Mouse (Mus musculus): ENCODE measurements around the gene Fgd6. TPM values are rescaled to one million over a fixed set of nuclear protein-coding genes. Genes with fewer than 3 reads are reported as not detected.

Gene Fgd6
- polyA plus RNA-seq, 1 experiment, result 12.1 TPM

- Histone ChIP-seq H3K27me3 (ENCODE audit: control insufficient read depth, insufficient read depth, low read length) (no peaks in the 10 kb centered on the region), H3K4me3 (ENCODE audit: control insufficient read depth, low read depth, low read length) (no peak overlapping the region), H3K4me1 (ENCODE audit: control insufficient read depth, insufficient read depth, low read length) (peaks cover 2% of the 10 kb centered on the region; the same call in 1 of the 2 replicates), H3K36me3 (ENCODE audit: control insufficient read depth, insufficient read depth, low read length) (peaks cover 1% of the 10 kb centered on the region; the same call in 1 of the 2 replicates), H3K27ac (ENCODE audit: control insufficient read depth, insufficient read depth, low read depth, low read length) (no peak overlapping the region)
- TF ChIP-seq POLR2A (IDR thresholded peaks at IDR 0.05; ENCODE audit: control insufficient read depth, low read depth, low read length) (no peak), CTCF (IDR thresholded peaks at IDR 0.05; ENCODE audit: control insufficient read depth, insufficient read depth, insufficient replicate concordance, low read depth, low read length) (no peak)
These were observed 131.4 kb downstream of the Fgd6 start for GRCm38 (mm10) chr10:94167051-94167750.

DNA sequence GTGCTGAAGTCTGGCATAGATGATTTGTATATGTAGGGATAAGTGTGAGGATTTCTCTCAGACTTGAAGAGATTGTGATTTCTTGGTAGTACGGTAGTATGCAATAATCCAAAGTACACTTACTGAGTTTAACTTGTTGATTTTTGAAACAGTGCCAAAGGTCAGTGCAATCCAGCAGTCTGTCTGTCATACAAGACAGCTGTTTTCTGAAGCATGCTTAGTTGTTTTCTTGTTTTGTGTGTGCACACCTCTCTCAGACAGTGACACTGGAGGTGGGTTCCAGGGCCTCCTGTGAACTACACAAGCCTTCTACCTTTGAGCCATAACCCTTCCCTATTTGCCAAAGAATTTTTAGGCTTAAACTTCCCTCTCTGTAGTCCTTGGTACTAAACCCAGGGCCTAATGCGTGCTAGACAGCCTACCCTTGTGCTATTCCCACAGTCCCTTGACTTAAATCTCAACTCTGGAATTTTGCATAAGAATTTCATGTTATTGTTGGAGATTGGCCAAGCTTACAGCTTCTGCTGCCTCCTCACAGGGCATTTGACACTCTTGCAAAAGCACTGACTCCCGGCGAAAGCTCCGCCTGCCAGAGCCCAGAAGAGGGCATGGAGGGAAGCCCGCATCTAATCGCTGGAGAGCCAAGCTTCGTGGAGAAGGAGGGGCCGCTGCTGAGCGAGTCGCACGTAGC is 135.8 kb downstream of the Fgd6 start:
- peaks cover 1% of the 10 kb centered on the region; the same call in 1 of the 2 replicates for H3K36me3 ChIP-seq (ENCODE audit: control insufficient read depth, insufficient read depth, low read length)
- TF ChIP-seq CTCF (IDR thresholded peaks at IDR 0.05; ENCODE audit: control insufficient read depth, insufficient read depth, insufficient replicate concordance, low read depth, low read length), result no peak
- TF ChIP-seq POLR2A (IDR thresholded peaks at IDR 0.05; ENCODE audit: control insufficient read depth, low read depth, low read length), result no peak
- no peak overlapping the region for H3K4me3 ChIP-seq (ENCODE audit: control insufficient read depth, low read depth, low read length)
- no peaks in the 10 kb centered on the region for H3K27me3 ChIP-seq (ENCODE audit: control insufficient read depth, insufficient read depth, low read length)
- no peaks in the 10 kb centered on the region for H3K4me1 ChIP-seq (ENCODE audit: control insufficient read depth, insufficient read depth, low read length)
- H3K27ac ChIP-seq (ENCODE audit: control insufficient read depth, insufficient read depth, low read depth, low read length), result no peak overlapping the region

DNA sequence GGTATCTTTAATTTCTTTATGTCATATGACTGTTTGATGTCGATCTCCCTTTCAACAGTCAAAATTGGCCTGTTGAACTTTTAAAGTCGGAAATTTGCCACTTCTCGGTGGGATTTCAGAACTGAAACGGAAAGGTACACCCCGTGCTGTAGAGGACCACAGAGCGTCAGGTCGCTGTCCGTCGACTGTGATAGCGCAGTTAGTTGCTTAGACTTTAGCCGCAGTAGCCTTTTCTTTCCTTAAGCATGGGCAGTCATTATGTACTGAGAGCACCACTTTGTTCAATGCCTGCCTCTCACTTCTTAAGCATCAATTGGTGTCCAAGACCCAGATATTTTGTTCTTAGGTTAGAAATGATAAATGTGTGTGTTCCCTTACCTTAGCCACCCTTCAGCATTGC is 136.3 kb downstream of the Fgd6 start:
- no peaks in the 10 kb centered on the region for H3K27me3 ChIP-seq (ENCODE audit: control insufficient read depth, insufficient read depth, low read length)
- H3K4me3 ChIP-seq (ENCODE audit: control insufficient read depth, low read depth, low read length), result no peak overlapping the region
- no peak overlapping the region for H3K27ac ChIP-seq (ENCODE audit: control insufficient read depth, insufficient read depth, low read depth, low read length)
- TF ChIP-seq POLR2A (IDR thresholded peaks at IDR 0.05; ENCODE audit: control insufficient read depth, low read depth, low read length) (no peak), CTCF (IDR thresholded peaks at IDR 0.05; ENCODE audit: control insufficient read depth, insufficient read depth, insufficient replicate concordance, low read depth, low read length) (no peak)
- no peaks in the 10 kb centered on the region for H3K4me1 ChIP-seq (ENCODE audit: control insufficient read depth, insufficient read depth, low read length)
- H3K36me3 ChIP-seq (ENCODE audit: control insufficient read depth, insufficient read depth, low read length), result peaks cover 1% of the 10 kb centered on the region; the same call in 1 of the 2 replicates

GRCm38 (mm10) chr10:94172706-94173105 is 136.9 kb downstream of the Fgd6 start:
- Histone ChIP-seq H3K4me3 (ENCODE audit: control insufficient read depth, low read depth, low read length) (no peak overlapping the region), H3K4me1 (ENCODE audit: control insufficient read depth, insufficient read depth, low read length) (no peaks in the 10 kb centered on the region), H3K27me3 (ENCODE audit: control insufficient read depth, insufficient read depth, low read length) (no peaks in the 10 kb centered on the region), H3K36me3 (ENCODE audit: control insufficient read depth, insufficient read depth, low read length) (peaks cover 1% of the 10 kb centered on the region; the same call in 1 of the 2 replicates), H3K27ac (ENCODE audit: control insufficient read depth, insufficient read depth, low read depth, low read length) (no peak overlapping the region)
- no peak for TF ChIP-seq CTCF (IDR thresholded peaks at IDR 0.05; ENCODE audit: control insufficient read depth, insufficient read depth, insufficient replicate concordance, low read depth, low read length)

- no peaks in the 10 kb centered on the region for H3K27me3 ChIP-seq (ENCODE audit: control insufficient read depth, insufficient read depth, low read length)
- H3K4me3 ChIP-seq (ENCODE audit: control insufficient read depth, low read depth, low read length), result no peak overlapping the region
- TF ChIP-seq POLR2A (IDR thresholded peaks at IDR 0.05; ENCODE audit: control insufficient read depth, low read depth, low read length) (no peak), CTCF (IDR thresholded peaks at IDR 0.05; ENCODE audit: control insufficient read depth, insufficient read depth, insufficient replicate concordance, low read depth, low read length) (no peak)
- H3K27ac ChIP-seq (ENCODE audit: control insufficient read depth, insufficient read depth, low read depth, low read length), result no peak overlapping the region
- H3K4me1 ChIP-seq (ENCODE audit: control insufficient read depth, insufficient read depth, low read length), result no peaks in the 10 kb centered on the region
- peaks cover 1% of the 10 kb centered on the region; the same call in 1 of the 2 replicates for H3K36me3 ChIP-seq (ENCODE audit: control insufficient read depth, insufficient read depth, low read length)
These were observed 138.9 kb downstream of the Fgd6 start for GRCm38 (mm10) chr10:94174652-94175051.

GRCm38 (mm10) chr10:94183199-94183598 is 147.4 kb downstream of the Fgd6 start:
- Histone ChIP-seq H3K4me3 (ENCODE audit: control insufficient read depth, low read depth, low read length) (no peak overlapping the region), H3K4me1 (ENCODE audit: control insufficient read depth, insufficient read depth, low read length) (no peaks in the 10 kb centered on the region), H3K36me3 (ENCODE audit: control insufficient read depth, insufficient read depth, low read length) (no peaks in the 10 kb centered on the region), H3K27me3 (ENCODE audit: control insufficient read depth, insufficient read depth, low read length) (no peaks in the 10 kb centered on the region), H3K27ac (ENCODE audit: control insufficient read depth, insufficient read depth, low read depth, low read length) (no peak overlapping the region)
- TF ChIP-seq CTCF (IDR thresholded peaks at IDR 0.05; ENCODE audit: control insufficient read depth, insufficient read depth, insufficient replicate concordance, low read depth, low read length) (no peak), POLR2A (IDR thresholded peaks at IDR 0.05; ENCODE audit: control insufficient read depth, low read depth, low read length) (no peak)

Other genes with a start within 250 kb of the Fgd6 start
- gene Usp44, start 204.4 kb upstream of the Fgd6 start, polyA plus RNA-seq (2012; rRNA removed), result 121 and 122 TPM in 2 replicates
- 93.2 and 113 TPM in 2 replicates for gene Metap2, start 138.9 kb upstream of the Fgd6 start, polyA plus RNA-seq (2012; rRNA removed)
- gene Vezt, start 184 bp upstream of the Fgd6 start, polyA plus RNA-seq (2012; rRNA removed), result 25.3 and 33.7 TPM in 2 replicates
- gene Nr2c1, start 112.0 kb downstream of the Fgd6 start, polyA plus RNA-seq (2012; rRNA removed), result 10.1 and 11.3 TPM in 2 replicates
- gene Ndufa12, start 162.7 kb downstream of the Fgd6 start, polyA plus RNA-seq (2012; rRNA removed), result 195 and 218 TPM in 2 replicates

All from testis, adult 2 months (tissue).